Mouse (Mus musculus): ENCODE results near the gene Rftn1.

GRCm38 (mm10) chr17:50082947-50083346 lies 107.5 kb downstream of the Rftn1 start:
- TF ChIP-seq ZKSCAN1 (IDR thresholded peaks at IDR 0.05; ENCODE audit: borderline replicate concordance, low read depth, low read length), result no peak
- no peak for TF ChIP-seq MAX (IDR thresholded peaks at IDR 0.05; ENCODE audit: low read length)
- no peak for TF ChIP-seq EP300 (IDR thresholded peaks at IDR 0.05; ENCODE audit: low read length)
- no peak for TF ChIP-seq CTCF (conservative IDR thresholded peaks at IDR 0.05 in 1 of 2, IDR thresholded peaks at IDR 0.05 in 1 of 2; ENCODE audit: low read depth in 2 of 2, low read length in 2 of 2)
- no peak for TF ChIP-seq POLR2AphosphoS2 (IDR thresholded peaks at IDR 0.05; ENCODE audit: low read depth, low read length)
- TF ChIP-seq HCFC1 (IDR thresholded peaks at IDR 0.05; ENCODE audit: low read depth, low read length), result no peak
- TF ChIP-seq MEF2A (IDR thresholded peaks at IDR 0.05; ENCODE audit: borderline replicate concordance, low read depth, low read length), result no peak
- no peak for TF ChIP-seq MAZ (IDR thresholded peaks at IDR 0.05; ENCODE audit: low read depth, low read length)
- TF ChIP-seq POLR2A (IDR thresholded peaks at IDR 0.05; ENCODE audit: low read depth, low read length), result no peak
